Mouse (Mus musculus) hindbrain, embryonic 15.5 days (tissue): ENCODE results near the gene Trim44. TPM values are rescaled to one million over a fixed set of nuclear protein-coding genes. Genes with fewer than 3 reads are reported as not detected.

ENCODE experiments used
- ATAC-seq: fragments of 200-750 bp; cut with Nextera tagmentation; 2 replicates; pipeline ENCODE4 v1.8.0; 2017; ENCODE audit warnings: low read depth, moderate number of reproducible peaks, moderate TSS enrichment; ENCODE audit not compliant: low FRiP score
- H3K27ac ChIP-seq: fragments of 300-500 bp; sonication (generic); replicated peaks from 2 replicates; pipeline ENCODE4 v1.5.1; 2015; ENCODE audit warnings: mild to moderate bottlenecking, inconsistent platforms
- H3K27me3 ChIP-seq: fragments of 300-500 bp; sonication (generic); 2 replicates; pipeline ENCODE4 v1.6.1; 2015; ENCODE audit warnings: control low read depth, inconsistent platforms
- H3K36me3 ChIP-seq: fragments of 300-500 bp; sonication (generic); 2 replicates; pipeline ENCODE4 v1.6.1; 2015; ENCODE audit warnings: control low read depth, inconsistent platforms
- H3K4me1 ChIP-seq: fragments of 300-500 bp; sonication (generic); replicated peaks from 2 replicates; pipeline ENCODE4 v1.6.1; 2015; ENCODE audit warnings: control low read depth, inconsistent platforms
- H3K4me2 ChIP-seq: fragments of 300-500 bp; sonication (generic); 2 replicates; pipeline ENCODE4 v1.6.1; 2015; ENCODE audit warnings: moderate library complexity, mild to moderate bottlenecking, inconsistent platforms
- H3K4me3 ChIP-seq: fragments of 300-500 bp; sonication (generic); 2 replicates; pipeline ENCODE4 v1.5.1; 2015; ENCODE audit warnings: mild to moderate bottlenecking, inconsistent platforms
- H3K9ac ChIP-seq: fragments of 300-500 bp; sonication (generic); 2 replicates; pipeline ENCODE4 v1.6.1; 2015; ENCODE audit warnings: inconsistent platforms
- H3K9me3 ChIP-seq: fragments of 300-500 bp; sonication (generic); 2 replicates; pipeline ENCODE4 v1.6.1; 2016; ENCODE audit warnings: control low read depth, inconsistent platforms
- WGBS: fragments of 180-500 bp; shearing (Covaris S2); methylation state at CpG from one replicate; pipeline ENCODE4 v1.1.7; 2015; 5-methylcytosine and 5-hydroxymethylcytosine counted together
- polyA plus RNA-seq: library from polyadenylated mRNA; unstranded; fragments of >200 nt; fragmentation: Nextera tagmentation; extraction: Ambion mirVana; gene quantifications from 2 replicates; pipeline ENCODE4 v1.2.1, GENCODE M21; 2015

Gene Trim44
- 63.5 and 63.7 TPM in 2 replicates for polyA plus RNA-seq

DNA sequence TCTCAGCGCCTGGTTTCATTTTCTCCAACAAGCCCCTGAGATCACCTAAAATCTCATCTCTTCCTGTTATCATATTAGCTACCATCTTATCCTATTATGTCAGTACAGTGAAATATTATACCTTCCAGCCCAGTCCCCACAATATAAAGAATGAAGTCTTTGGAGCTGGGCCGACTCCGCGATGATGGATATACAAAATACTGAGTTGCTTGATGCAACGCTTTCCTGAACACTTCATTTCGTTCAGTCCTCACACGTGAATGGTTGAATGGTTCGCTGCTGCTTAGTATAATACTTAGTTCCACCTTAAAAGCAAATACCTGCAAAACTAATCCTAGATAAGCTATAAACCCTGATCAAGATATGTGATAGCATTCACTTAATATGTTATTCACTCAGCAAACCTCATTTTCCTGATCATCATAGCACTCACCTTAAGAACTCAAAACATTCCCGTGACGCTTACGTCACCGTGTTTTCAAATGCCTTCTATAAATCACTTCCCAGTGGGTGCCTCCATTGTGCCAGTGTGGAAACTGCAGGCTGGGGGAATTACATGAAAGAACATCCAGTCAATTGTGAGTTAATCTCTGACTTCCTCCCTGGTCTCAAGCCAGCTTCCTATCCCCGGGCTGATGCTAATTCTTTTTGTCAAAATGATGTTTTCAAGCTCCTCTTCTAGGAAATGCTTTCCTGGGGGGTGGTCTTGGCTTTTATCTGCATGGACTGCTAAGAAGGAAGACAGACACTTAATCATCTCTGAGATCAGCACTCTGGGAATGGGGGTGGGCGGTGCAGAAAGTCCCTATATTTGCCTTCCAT, at the start of gene Trim44:
Gene Trim44 (minus strand): TSS at position 466 of the 822 bp plus-strand sequence.
- H3K9me3 ChIP-seq, result no peaks in the 10 kb centered on the region
- WGBS, result 31% methylated on average over 14 of the region's 14 CpGs
- H3K4me1 ChIP-seq, result peaks cover 22% of the 10 kb centered on the region
- H3K4me3 ChIP-seq, result 0 out of 2 replicates have a peak within 1 kb of the TSS, but pooled peaks have one; percentile 5
- no peak within 1 kb of the TSS for H3K9ac ChIP-seq
- no peaks in the 10 kb centered on the region for H3K27me3 ChIP-seq
- 0 out of 2 replicates have a peak within 1 kb of the TSS, but pooled peaks have one; percentile 3 for H3K27ac ChIP-seq
- H3K4me2 ChIP-seq, result peak within 1 kb of the TSS; percentile 35
- no peaks in the 10 kb centered on the region for H3K36me3 ChIP-seq
- ATAC-seq, result 0 out of 2 replicates have a peak, but pooled peaks have one; percentile 48

GRCm38 (mm10) chr2:102455126-102455525, 47.5 kb upstream of the Trim44 start:
- Histone ChIP-seq H3K27me3 (no peaks in the 10 kb centered on the region), H3K36me3 (no peaks in the 10 kb centered on the region), H3K9ac (no peak overlapping the region), H3K4me1 (peaks cover 25% of the 10 kb centered on the region), H3K27ac (no peak overlapping the region), H3K4me3 (no peak overlapping the region), H3K4me2 (no peak overlapping the region), H3K9me3 (no peaks in the 10 kb centered on the region)
- no peak for ATAC-seq
- whole genome bisulfite sequencing, result 85% methylated on average over 1 of the region's 1 CpGs

- WGBS, result 31% methylated on average over 3 of the region's 3 CpGs
- H3K36me3 ChIP-seq, result no peaks in the 10 kb centered on the region
- H3K4me2 ChIP-seq, result no peak overlapping the region
- ATAC-seq, result no peak
- H3K27ac ChIP-seq, result no peak overlapping the region
- H3K9me3 ChIP-seq, result no peaks in the 10 kb centered on the region
- peaks cover 34% of the 10 kb centered on the region for H3K4me1 ChIP-seq
- H3K27me3 ChIP-seq, result no peaks in the 10 kb centered on the region
- H3K9ac ChIP-seq, result no peak overlapping the region
- no peak overlapping the region for H3K4me3 ChIP-seq
Measured at GRCm38 (mm10) chr2:102453447-102453846, 45.8 kb upstream of the Trim44 start.

- H3K27me3 ChIP-seq, result no peaks in the 10 kb centered on the region
- peak within 1 kb of the TSS; percentile 61 for H3K4me2 ChIP-seq
- peak; percentile 76 for ATAC-seq
- peaks cover 33% of the 10 kb centered on the region for H3K4me1 ChIP-seq
- under 1% methylated on average over 46 of the region's 49 CpGs for WGBS
- H3K4me3 ChIP-seq, result peak within 1 kb of the TSS; percentile 73
- no peaks in the 10 kb centered on the region for H3K36me3 ChIP-seq
- peak within 1 kb of the TSS; percentile 94 for H3K27ac ChIP-seq
- H3K9me3 ChIP-seq, result no peaks in the 10 kb centered on the region
- peak within 1 kb of the TSS; percentile 64 for H3K9ac ChIP-seq
Measured at GRCm38 (mm10) chr2:102451671-102452549, 44.3 kb upstream of the Trim44 start, which contains the start of gene Fjx1. Gene Fjx1 (minus strand): TSS chr2:102452499.

DNA sequence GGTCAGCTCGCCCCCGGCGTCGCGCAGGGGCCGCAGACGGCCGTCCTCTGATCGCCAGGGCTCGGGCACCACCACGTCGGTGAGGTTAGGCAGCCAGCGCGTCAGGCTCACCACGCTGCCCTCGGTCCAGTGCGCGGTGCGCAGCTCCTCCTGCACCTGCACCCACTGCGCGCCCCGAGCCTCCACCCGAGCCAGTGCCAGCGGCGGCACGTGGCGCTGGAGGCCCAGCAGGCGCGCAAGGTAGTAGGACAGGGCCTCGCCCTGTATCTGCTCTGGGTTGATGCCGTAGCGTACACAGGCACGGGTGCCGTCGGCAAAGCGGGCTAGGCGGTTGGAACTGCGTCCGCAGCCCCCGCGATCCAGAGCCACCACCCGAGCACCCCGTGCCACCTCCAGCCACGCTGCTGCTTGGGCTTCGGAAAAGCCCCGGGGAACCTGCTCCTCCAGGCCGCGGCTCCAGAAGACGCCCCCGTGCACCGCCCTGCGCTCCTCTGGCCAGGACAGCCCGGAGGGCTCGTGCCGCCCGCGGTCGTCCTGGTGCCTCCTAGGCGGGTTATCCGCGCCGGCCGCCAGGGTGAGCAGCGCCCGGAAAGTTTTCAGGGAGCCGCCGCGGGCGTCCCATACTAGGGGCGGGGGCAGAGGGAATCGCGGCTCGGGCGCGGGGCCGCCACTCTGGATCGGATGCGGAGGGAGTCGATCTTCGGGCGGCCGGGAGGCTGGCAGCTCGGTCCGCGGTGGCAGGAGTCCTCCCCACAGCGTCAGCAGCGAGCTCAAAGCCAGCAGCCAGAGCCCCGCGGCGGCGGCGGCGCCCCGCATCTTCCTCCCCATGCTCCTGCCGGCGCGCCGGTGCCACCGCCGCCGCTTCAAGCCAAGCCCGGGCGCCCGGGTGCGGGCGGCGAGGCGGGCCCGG, 43.4 kb upstream of the Trim44 start:
- peaks cover 33% of the 10 kb centered on the region for H3K4me1 ChIP-seq
- no peaks in the 10 kb centered on the region for H3K36me3 ChIP-seq
- ATAC-seq, result peak; percentile 59
- no peaks in the 10 kb centered on the region for H3K9me3 ChIP-seq
- H3K9ac ChIP-seq, result peak overlapping the region; percentile 64
- peak overlapping the region; percentile 73 for H3K4me3 ChIP-seq
- peak overlapping the region; percentile 61 for H3K4me2 ChIP-seq
- H3K27me3 ChIP-seq, result no peaks in the 10 kb centered on the region
- under 1% methylated on average over 103 of the region's 109 CpGs for WGBS
- H3K27ac ChIP-seq, result peak overlapping the region; percentile 94

- Histone ChIP-seq H3K27me3 (no peaks in the 10 kb centered on the region), H3K4me2 (peak overlapping the region; percentile 61), H3K4me1 (peaks cover 33% of the 10 kb centered on the region), H3K9me3 (no peaks in the 10 kb centered on the region), H3K9ac (peak overlapping the region; percentile 64), H3K36me3 (no peaks in the 10 kb centered on the region), H3K27ac (peak overlapping the region; percentile 94), H3K4me3 (peak overlapping the region; percentile 73)
- peak; percentile 32 for ATAC-seq
- under 1% methylated on average over 43 of the region's 43 CpGs for WGBS
Measured at GRCm38 (mm10) chr2:102450248-102450760, 42.7 kb upstream of the Trim44 start.

DNA sequence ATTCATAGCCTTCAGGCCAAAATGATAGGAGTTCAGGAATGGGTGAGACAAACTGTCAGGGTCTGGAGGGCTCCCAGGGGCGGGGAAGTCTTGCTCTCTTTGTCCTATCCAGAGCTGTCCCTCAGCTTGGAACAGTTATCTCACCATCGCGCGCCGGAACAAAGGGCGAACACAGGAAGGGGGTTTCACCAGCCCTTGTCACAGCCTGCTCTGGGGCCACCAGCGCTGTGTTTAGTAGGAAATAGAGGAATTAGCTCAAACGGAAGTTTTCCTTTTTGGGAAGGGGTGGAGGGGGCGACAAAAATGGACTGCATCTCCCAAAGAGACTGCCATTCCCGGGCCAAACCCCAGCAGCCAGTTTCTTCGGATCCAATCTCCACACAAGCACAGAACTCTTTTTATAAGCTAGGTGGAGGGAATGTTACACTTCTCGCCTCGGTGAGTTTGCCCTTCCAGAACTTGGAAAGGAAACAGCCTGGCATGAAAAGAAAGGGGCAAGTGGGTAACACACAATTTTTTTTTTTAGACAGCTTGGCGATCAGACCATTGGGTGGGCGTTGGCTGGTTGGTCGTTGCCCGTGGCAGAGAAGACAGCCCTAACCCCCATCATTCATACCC, 42.1 kb upstream of the Trim44 start:
- no peaks in the 10 kb centered on the region for H3K36me3 ChIP-seq
- no peaks in the 10 kb centered on the region for H3K9me3 ChIP-seq
- peaks cover 33% of the 10 kb centered on the region for H3K4me1 ChIP-seq
- H3K27me3 ChIP-seq, result no peaks in the 10 kb centered on the region
- peak overlapping the region; percentile 61 for H3K4me2 ChIP-seq
- peak overlapping the region; percentile 73 for H3K4me3 ChIP-seq
- peak overlapping the region; percentile 64 for H3K9ac ChIP-seq
- H3K27ac ChIP-seq, result peak overlapping the region; percentile 94
- ATAC-seq, result no peak
- WGBS, result under 1% methylated on average over 17 of the region's 17 CpGs

DNA sequence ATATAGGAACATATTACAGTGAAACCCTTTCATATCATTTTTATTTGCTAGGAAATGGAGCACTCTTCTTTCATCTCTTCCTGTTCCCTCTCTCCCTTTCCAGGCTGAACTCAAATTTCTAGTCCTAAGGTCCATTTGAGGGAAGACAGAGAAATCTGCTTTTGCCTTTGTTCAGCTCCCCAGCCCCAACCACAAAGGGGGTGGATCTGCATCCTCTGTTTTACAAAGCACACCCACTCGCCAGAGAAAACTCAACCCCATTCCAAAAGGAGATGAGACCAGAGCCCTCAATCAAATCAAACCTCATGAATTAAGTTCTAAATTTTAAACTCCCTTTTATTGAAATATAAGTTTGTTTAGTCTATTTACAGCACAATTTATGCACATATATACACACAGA, 41.4 kb upstream of the Trim44 start:
- peak overlapping the region; percentile 49; the same call in 1 of the 2 replicates for H3K27ac ChIP-seq
- peak overlapping the region; percentile 61 for H3K4me2 ChIP-seq
- no peaks in the 10 kb centered on the region for H3K9me3 ChIP-seq
- 11% methylated on average over 1 of the region's 1 CpGs for WGBS
- no peaks in the 10 kb centered on the region for H3K27me3 ChIP-seq
- peak overlapping the region; percentile 73 for H3K4me3 ChIP-seq
- H3K9ac ChIP-seq, result peak overlapping the region; percentile 41
- H3K4me1 ChIP-seq, result peaks cover 33% of the 10 kb centered on the region
- H3K36me3 ChIP-seq, result no peaks in the 10 kb centered on the region
- ATAC-seq, result no peak

DNA sequence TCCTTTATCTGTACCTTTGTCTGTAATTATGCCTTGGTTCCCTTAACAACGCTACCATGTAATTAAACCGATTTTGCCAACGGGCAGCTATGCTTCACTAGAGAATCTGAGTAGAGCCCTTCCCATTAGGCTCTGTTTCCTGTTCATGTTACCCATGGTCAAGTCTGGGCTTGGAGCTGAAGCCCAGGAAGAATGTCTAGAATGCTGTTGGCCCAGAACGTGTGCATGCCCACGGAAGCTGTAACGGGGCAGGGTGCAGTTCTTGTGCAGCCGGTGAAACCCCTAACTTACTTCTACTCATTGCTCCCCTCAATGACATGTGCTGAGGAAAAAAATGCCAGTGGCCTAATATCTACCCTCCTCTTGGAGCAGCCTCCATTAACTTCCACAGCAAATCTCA, 40.2 kb upstream of the Trim44 start:
- no peaks in the 10 kb centered on the region for H3K36me3 ChIP-seq
- no peak overlapping the region for H3K9ac ChIP-seq
- WGBS, result 64% methylated on average over 7 of the region's 7 CpGs
- ATAC-seq, result no peak
- no peaks in the 10 kb centered on the region for H3K9me3 ChIP-seq
- no peak overlapping the region for H3K27ac ChIP-seq
- peak overlapping the region; percentile 61 for H3K4me2 ChIP-seq
- H3K4me3 ChIP-seq, result no peak overlapping the region
- H3K4me1 ChIP-seq, result peaks cover 30% of the 10 kb centered on the region
- no peaks in the 10 kb centered on the region for H3K27me3 ChIP-seq

- ATAC-seq, result no peak
- no peaks in the 10 kb centered on the region for H3K9me3 ChIP-seq
- H3K36me3 ChIP-seq, result no peaks in the 10 kb centered on the region
- peaks cover 22% of the 10 kb centered on the region for H3K4me1 ChIP-seq
- no peak overlapping the region for H3K4me2 ChIP-seq
- whole genome bisulfite sequencing, result 68% methylated on average over 4 of the region's 4 CpGs
- H3K4me3 ChIP-seq, result no peak overlapping the region
- no peak overlapping the region for H3K27ac ChIP-seq
- H3K27me3 ChIP-seq, result no peaks in the 10 kb centered on the region
- H3K9ac ChIP-seq, result no peak overlapping the region
Measured at GRCm38 (mm10) chr2:102446851-102447250, 39.2 kb upstream of the Trim44 start.
